Mouse (Mus musculus): ENCODE results near the gene Hdac5. TPM values are rescaled to one million over a fixed set of nuclear protein-coding genes. Genes with fewer than 3 reads are reported as not detected.

The Hdac5 gene
- polyA plus RNA-seq, 1 experiment from 2014 or later = 29.1 TPM

Small RNAs within 50 kb of the gene (microRNA-seq; reads per million reads assigned to microRNA genes)
- gene Mir8101 = 0.63 reads per million

Other genes starting within 250 kb of the Hdac5 start
- not detected in 2 replicates for gene Cfap97d1, start 245.9 kb downstream of the Hdac5 start, polyA plus RNA-seq (2014; fragmentation: Nextera tagmentation; extraction: Ambion mirVana)
- gene Dusp3, start 243.2 kb downstream of the Hdac5 start, polyA plus RNA-seq (2014; fragmentation: Nextera tagmentation; extraction: Ambion mirVana) = 23.3 and 25.3 TPM in 2 replicates
- gene Mpp3, start 201.7 kb downstream of the Hdac5 start, polyA plus RNA-seq (2014; fragmentation: Nextera tagmentation; extraction: Ambion mirVana) = 5.1 and 8.4 TPM in 2 replicates
- 0.38 and 0.43 TPM in 2 replicates for gene Cd300lg, start 188.7 kb downstream of the Hdac5 start, polyA plus RNA-seq (2014; fragmentation: Nextera tagmentation; extraction: Ambion mirVana)
- gene Mpp2, start 141.7 kb downstream of the Hdac5 start, polyA plus RNA-seq (2014; fragmentation: Nextera tagmentation; extraction: Ambion mirVana) = 6.9 and 10.3 TPM in 2 replicates
- not detected in 2 replicates for gene Ppy, start 128.8 kb downstream of the Hdac5 start, polyA plus RNA-seq (2014; fragmentation: Nextera tagmentation; extraction: Ambion mirVana)
- gene Pyy, start 122.3 kb downstream of the Hdac5 start, polyA plus RNA-seq (2014; fragmentation: Nextera tagmentation; extraction: Ambion mirVana) = not detected in 2 replicates
- 0.09 TPM in 1 of 2 replicates, not detected in the other for gene Nags, start 84.7 kb downstream of the Hdac5 start, polyA plus RNA-seq (2014; fragmentation: Nextera tagmentation; extraction: Ambion mirVana)
- gene Tmem101, start 73.8 kb downstream of the Hdac5 start, polyA plus RNA-seq (2014; fragmentation: Nextera tagmentation; extraction: Ambion mirVana) = 26.5 and 28.2 TPM in 2 replicates
- gene Lsm12, start 44.9 kb downstream of the Hdac5 start, polyA plus RNA-seq (2014; fragmentation: Nextera tagmentation; extraction: Ambion mirVana) = 93.9 and 106 TPM in 2 replicates
- 42.5 and 50.6 TPM in 2 replicates for gene G6pc3, start 40.5 kb downstream of the Hdac5 start, polyA plus RNA-seq (2014; fragmentation: Nextera tagmentation; extraction: Ambion mirVana)
- 18.2 and 22.9 TPM in 2 replicates for gene BC030867, start 18.7 kb upstream of the Hdac5 start, polyA plus RNA-seq (2014; fragmentation: Nextera tagmentation; extraction: Ambion mirVana)
- 0.09 TPM in 1 of 2 replicates, not detected in the other for gene Asb16, start 38.6 kb upstream of the Hdac5 start, polyA plus RNA-seq (2014; fragmentation: Nextera tagmentation; extraction: Ambion mirVana)
- 41.6 and 54.2 TPM in 2 replicates for gene Tmub2, start 54.8 kb upstream of the Hdac5 start, polyA plus RNA-seq (2014; fragmentation: Nextera tagmentation; extraction: Ambion mirVana)
- 15.2 and 18.6 TPM in 2 replicates for gene Atxn7l3, start 66.5 kb upstream of the Hdac5 start, polyA plus RNA-seq (2014; fragmentation: Nextera tagmentation; extraction: Ambion mirVana)
- gene Ubtf, start 89.6 kb upstream of the Hdac5 start, polyA plus RNA-seq (2014; fragmentation: Nextera tagmentation; extraction: Ambion mirVana) = 86.5 and 105 TPM in 2 replicates
- 3.0 and 3.3 TPM in 2 replicates for gene Slc4a1, start 136.0 kb upstream of the Hdac5 start, polyA plus RNA-seq (2014; fragmentation: Nextera tagmentation; extraction: Ambion mirVana)
- 1.7 and 1.9 TPM in 2 replicates for gene Rundc3a, start 163.2 kb upstream of the Hdac5 start, polyA plus RNA-seq (2014; fragmentation: Nextera tagmentation; extraction: Ambion mirVana)
- 224 and 274 TPM in 2 replicates for gene Slc25a39, start 177.8 kb upstream of the Hdac5 start, polyA plus RNA-seq (2014; fragmentation: Nextera tagmentation; extraction: Ambion mirVana)
- 81.0 and 103 TPM in 2 replicates for gene Grn, start 200.1 kb upstream of the Hdac5 start, polyA plus RNA-seq (2014; fragmentation: Nextera tagmentation; extraction: Ambion mirVana)
- gene Fam171a2, start 217.5 kb upstream of the Hdac5 start, polyA plus RNA-seq (2014; fragmentation: Nextera tagmentation; extraction: Ambion mirVana) = 12.3 and 14.7 TPM in 2 replicates
- gene Itga2b, start 240.0 kb upstream of the Hdac5 start, polyA plus RNA-seq (2014; fragmentation: Nextera tagmentation; extraction: Ambion mirVana) = 5.8 and 6.4 TPM in 2 replicates

Measured in kidney, embryonic 14.5 days (tissue).